Mouse (Mus musculus) left cerebral cortex, adult 6 months (tissue): ENCODE measurements around the gene Me3. TPM values are rescaled to one million over a fixed set of nuclear protein-coding genes. Genes with fewer than 3 reads are reported as not detected.

ENCODE experiments used
- long read RNA-seq, 2 experiments: library from polyadenylated mRNA; unstranded; transcript quantifications; one replicate each; pipeline ENCODE4 v2.0.0; 2019 to 2020
- polyA plus RNA-seq: library from polyadenylated mRNA; unstranded; fragments of <200 nt; fragmentation: Nextera tagmentation; gene quantifications from 2 replicates; pipeline ENCODE4 v1.2.3, GENCODE M21; 2021

The Me3 gene
- polyA plus RNA-seq: 60.4 and 76.1 TPM in 2 replicates
- long read RNA-seq, experiment 1, full-length matches to known transcripts: 153 of 513 reads
- long read RNA-seq, experiment 1, partial matches to known transcripts: 176 of 513 reads
- long read RNA-seq, experiment 1, other reads (novel, unspliced or antisense): 184 of 513 reads
- long read RNA-seq, experiment 2, full-length matches to known transcripts: 14 of 85 reads
- long read RNA-seq, experiment 2, partial matches to known transcripts: 29 of 85 reads
- long read RNA-seq, experiment 2, other reads (novel, unspliced or antisense): 42 of 85 reads

GRCm38 (mm10) chr7:89632342-89633251, at the start of gene Me3:
Gene Me3, plus strand, starts transcription at chr7:89632392.

GRCm38 (mm10) chr7:89903442-89904343, 271.5 kb downstream of the Me3 start, which contains the start of gene Ccdc81:
Gene Ccdc81, minus strand, starts transcription at chr7:89903629.

Other genes with a start within 250 kb of the Me3 start
- gene Tmem135, start 228.2 kb upstream of the Me3 start, polyA plus RNA-seq: 28.0 and 48.9 TPM in 2 replicates
- gene Fzd4, start 228.0 kb upstream of the Me3 start, polyA plus RNA-seq: 1.5 and 1.7 TPM in 2 replicates
- gene Prss23, start 105.2 kb upstream of the Me3 start, polyA plus RNA-seq: 23.8 and 25.1 TPM in 2 replicates